Mouse (Mus musculus): ENCODE results near the gene Slc2a9. TPM values are rescaled to one million over a fixed set of nuclear protein-coding genes. Genes with fewer than 3 reads are reported as not detected.

The Slc2a9 gene
- polyA plus RNA-seq, 1 experiment from 2014 or later, result 1.6 TPM

- no peak overlapping the region for H3K4me2 ChIP-seq (replicated peaks; ENCODE audit: low read depth, low read length)
- no peak for ATAC-seq (ENCODE audit: low FRiP score, low TSS enrichment)
These were observed 100.7 kb downstream of the Slc2a9 start for GRCm38 (mm10) chr5:38402288-38402687.

GRCm38 (mm10) chr5:38388857-38389256, 114.1 kb downstream of the Slc2a9 start:
- Histone ChIP-seq H3K4me2 (replicated peaks; ENCODE audit: low read depth, low read length) (no peak overlapping the region), H3K27ac (ENCODE audit: low read depth, low read length) (no peak overlapping the region), H3K9me3 (ENCODE audit: control insufficient read depth, low read length) (no peaks in the 10 kb centered on the region), H3K27me3 (ENCODE audit: control insufficient read depth, insufficient read depth, low read length) (no peaks in the 10 kb centered on the region), H3K9ac (ENCODE audit: low read depth, low read length) (no peak overlapping the region), H3K4me1 (ENCODE audit: control insufficient read depth, insufficient read depth, low read length) (no peaks in the 10 kb centered on the region), H3K36me3 (ENCODE audit: control insufficient read depth, insufficient read depth, low read length) (no peaks in the 10 kb centered on the region), H3K4me3 (ENCODE audit: low read length) (no peak overlapping the region)
- ATAC-seq (ENCODE audit: low FRiP score, low TSS enrichment), result no peak
- WGBS, result 14% methylated on average over 2 of the region's 2 CpGs

More at GRCm38 (mm10) chr5:38402288-38402687, 100.7 kb downstream of the Slc2a9 start:
- Histone ChIP-seq H3K36me3 (ENCODE audit: control insufficient read depth, insufficient read depth, low read length) (no peaks in the 10 kb centered on the region), H3K9me3 (ENCODE audit: control insufficient read depth, low read length) (peaks cover 4% of the 10 kb centered on the region; the same call in 1 of the 2 replicates), H3K4me3 (ENCODE audit: low read length) (no peak overlapping the region), H3K27ac (ENCODE audit: low read depth, low read length) (no peak overlapping the region), H3K4me1 (ENCODE audit: control insufficient read depth, insufficient read depth, low read length) (no peaks in the 10 kb centered on the region), H3K9ac (ENCODE audit: low read depth, low read length) (no peak overlapping the region), H3K27me3 (ENCODE audit: control insufficient read depth, insufficient read depth, low read length) (no peaks in the 10 kb centered on the region)
- 87% methylated on average over 3 of the region's 3 CpGs for WGBS

- Histone ChIP-seq H3K4me3 (ENCODE audit: low read length) (no peak overlapping the region), H3K9ac (ENCODE audit: low read depth, low read length) (no peak overlapping the region), H3K27me3 (ENCODE audit: control insufficient read depth, insufficient read depth, low read length) (no peaks in the 10 kb centered on the region), H3K9me3 (ENCODE audit: control insufficient read depth, low read length) (no peaks in the 10 kb centered on the region), H3K4me2 (replicated peaks; ENCODE audit: low read depth, low read length) (no peak overlapping the region), H3K4me1 (ENCODE audit: control insufficient read depth, insufficient read depth, low read length) (no peaks in the 10 kb centered on the region), H3K27ac (ENCODE audit: low read depth, low read length) (no peak overlapping the region), H3K36me3 (ENCODE audit: control insufficient read depth, insufficient read depth, low read length) (no peaks in the 10 kb centered on the region)
- no peak for ATAC-seq (ENCODE audit: low FRiP score, low TSS enrichment)
- 10% methylated on average over 10 of the region's 10 CpGs for WGBS
These were observed 114.5 kb downstream of the Slc2a9 start for GRCm38 (mm10) chr5:38388420-38388823.

GRCm38 (mm10) chr5:38379970-38380369, 123.0 kb downstream of the Slc2a9 start:
- Histone ChIP-seq H3K9ac (ENCODE audit: low read depth, low read length) (no peak overlapping the region), H3K4me2 (replicated peaks; ENCODE audit: low read depth, low read length) (no peak overlapping the region), H3K4me3 (ENCODE audit: low read length) (no peak overlapping the region), H3K27ac (ENCODE audit: low read depth, low read length) (no peak overlapping the region), H3K4me1 (ENCODE audit: control insufficient read depth, insufficient read depth, low read length) (no peaks in the 10 kb centered on the region), H3K27me3 (ENCODE audit: control insufficient read depth, insufficient read depth, low read length) (no peaks in the 10 kb centered on the region), H3K36me3 (ENCODE audit: control insufficient read depth, insufficient read depth, low read length) (no peaks in the 10 kb centered on the region), H3K9me3 (ENCODE audit: control insufficient read depth, low read length) (no peaks in the 10 kb centered on the region)
- 94% methylated on average over 5 of the region's 5 CpGs for WGBS
- ATAC-seq (ENCODE audit: low FRiP score, low TSS enrichment), result no peak

GRCm38 (mm10) chr5:38372369-38372768, 130.6 kb downstream of the Slc2a9 start:
- H3K27ac ChIP-seq (ENCODE audit: low read depth, low read length), result no peak overlapping the region
- peaks cover 5% of the 10 kb centered on the region; the same call in 1 of the 2 replicates for H3K4me1 ChIP-seq (ENCODE audit: control insufficient read depth, insufficient read depth, low read length)
- no peaks in the 10 kb centered on the region for H3K36me3 ChIP-seq (ENCODE audit: control insufficient read depth, insufficient read depth, low read length)
- no peak for ATAC-seq (ENCODE audit: low FRiP score, low TSS enrichment)
- H3K9me3 ChIP-seq (ENCODE audit: control insufficient read depth, low read length), result no peaks in the 10 kb centered on the region
- H3K4me3 ChIP-seq (ENCODE audit: low read length), result no peak overlapping the region
- no peak overlapping the region for H3K4me2 ChIP-seq (replicated peaks; ENCODE audit: low read depth, low read length)
- H3K27me3 ChIP-seq (ENCODE audit: control insufficient read depth, insufficient read depth, low read length), result no peaks in the 10 kb centered on the region
- H3K9ac ChIP-seq (ENCODE audit: low read depth, low read length), result no peak overlapping the region
- WGBS, result 20% methylated on average over 5 of the region's 5 CpGs

GRCm38 (mm10) chr5:38371308-38371707, 131.6 kb downstream of the Slc2a9 start:
- H3K4me3 ChIP-seq (ENCODE audit: low read length), result no peak overlapping the region
- 89% methylated on average over 1 of the region's 1 CpGs for WGBS
- ATAC-seq (ENCODE audit: low FRiP score, low TSS enrichment), result no peak
- H3K4me1 ChIP-seq (ENCODE audit: control insufficient read depth, insufficient read depth, low read length), result peaks cover 13% of the 10 kb centered on the region; the same call in 1 of the 2 replicates
- H3K27ac ChIP-seq (ENCODE audit: low read depth, low read length), result no peak overlapping the region
- no peak overlapping the region for H3K9ac ChIP-seq (ENCODE audit: low read depth, low read length)
- no peaks in the 10 kb centered on the region for H3K27me3 ChIP-seq (ENCODE audit: control insufficient read depth, insufficient read depth, low read length)
- no peak overlapping the region for H3K4me2 ChIP-seq (replicated peaks; ENCODE audit: low read depth, low read length)
- no peaks in the 10 kb centered on the region for H3K36me3 ChIP-seq (ENCODE audit: control insufficient read depth, insufficient read depth, low read length)
- no peaks in the 10 kb centered on the region for H3K9me3 ChIP-seq (ENCODE audit: control insufficient read depth, low read length)

- H3K9me3 ChIP-seq (ENCODE audit: control insufficient read depth, low read length), result no peaks in the 10 kb centered on the region
- ATAC-seq (ENCODE audit: low FRiP score, low TSS enrichment), result peak; percentile 86
- H3K27ac ChIP-seq (ENCODE audit: low read depth, low read length), result peak overlapping the region; percentile 18; the same call in 1 of the 2 replicates
- H3K4me2 ChIP-seq (replicated peaks; ENCODE audit: low read depth, low read length), result peak overlapping the region; percentile 67
- peak overlapping the region; percentile 13; the same call in 1 of the 2 replicates for H3K9ac ChIP-seq (ENCODE audit: low read depth, low read length)
- 9% methylated on average over 18 of the region's 18 CpGs for WGBS
- no peaks in the 10 kb centered on the region for H3K27me3 ChIP-seq (ENCODE audit: control insufficient read depth, insufficient read depth, low read length)
- no peaks in the 10 kb centered on the region for H3K36me3 ChIP-seq (ENCODE audit: control insufficient read depth, insufficient read depth, low read length)
- peak overlapping the region; percentile 30 for H3K4me3 ChIP-seq (ENCODE audit: low read length)
- H3K4me1 ChIP-seq (ENCODE audit: control insufficient read depth, insufficient read depth, low read length), result peaks cover 9% of the 10 kb centered on the region; the same call in 1 of the 2 replicates
These were observed 136.1 kb downstream of the Slc2a9 start for GRCm38 (mm10) chr5:38366650-38367470.

- H3K36me3 ChIP-seq (ENCODE audit: control insufficient read depth, insufficient read depth, low read length), result no peaks in the 10 kb centered on the region
- no peak for ATAC-seq (ENCODE audit: low FRiP score, low TSS enrichment)
- peaks cover 9% of the 10 kb centered on the region; the same call in 1 of the 2 replicates for H3K4me1 ChIP-seq (ENCODE audit: control insufficient read depth, insufficient read depth, low read length)
- no peak overlapping the region for H3K4me2 ChIP-seq (replicated peaks; ENCODE audit: low read depth, low read length)
- no peaks in the 10 kb centered on the region for H3K27me3 ChIP-seq (ENCODE audit: control insufficient read depth, insufficient read depth, low read length)
- H3K9me3 ChIP-seq (ENCODE audit: control insufficient read depth, low read length), result no peaks in the 10 kb centered on the region
- 58% methylated on average over 2 of the region's 2 CpGs for WGBS
- H3K4me3 ChIP-seq (ENCODE audit: low read length), result no peak overlapping the region
- no peak overlapping the region for H3K27ac ChIP-seq (ENCODE audit: low read depth, low read length)
- H3K9ac ChIP-seq (ENCODE audit: low read depth, low read length), result no peak overlapping the region
These were observed 137.4 kb downstream of the Slc2a9 start for GRCm38 (mm10) chr5:38365521-38365920.

- H3K9ac ChIP-seq (ENCODE audit: low read depth, low read length), result no peak overlapping the region
- H3K36me3 ChIP-seq (ENCODE audit: control insufficient read depth, insufficient read depth, low read length), result no peaks in the 10 kb centered on the region
- H3K4me3 ChIP-seq (ENCODE audit: low read length), result no peak overlapping the region
- WGBS, result 82% methylated on average over 5 of the region's 5 CpGs
- no peak overlapping the region for H3K4me2 ChIP-seq (replicated peaks; ENCODE audit: low read depth, low read length)
- H3K9me3 ChIP-seq (ENCODE audit: control insufficient read depth, low read length), result no peaks in the 10 kb centered on the region
- H3K4me1 ChIP-seq (ENCODE audit: control insufficient read depth, insufficient read depth, low read length), result peaks cover 9% of the 10 kb centered on the region; the same call in 1 of the 2 replicates
- no peaks in the 10 kb centered on the region for H3K27me3 ChIP-seq (ENCODE audit: control insufficient read depth, insufficient read depth, low read length)
- ATAC-seq (ENCODE audit: low FRiP score, low TSS enrichment), result no peak
- H3K27ac ChIP-seq (ENCODE audit: low read depth, low read length), result no peak overlapping the region
These were observed 138.5 kb downstream of the Slc2a9 start for GRCm38 (mm10) chr5:38364396-38364795.

Measured in kidney, embryonic 14.5 days (tissue).